Mouse (Mus musculus) midbrain, embryonic 16.5 days (tissue): ENCODE data around the gene Macrod2. TPM values are rescaled to one million over a fixed set of nuclear protein-coding genes. Genes with fewer than 3 reads are reported as not detected.
A peak's percentile ranks its signal among the peaks of the same experiment; 100 is the strongest.

Experiments
- ATAC-seq: fragments of 200-750 bp; cut with Nextera tagmentation; 2 replicates; pipeline ENCODE4 v1.8.0; 2017; ENCODE audit warnings: moderate TSS enrichment
- H3K27ac ChIP-seq: fragments of 300-500 bp; sonication (generic); 2 replicates; pipeline ENCODE4 v1.5.1; 2014; ENCODE audit warnings: mild to moderate bottlenecking, low read length, mixed read lengths
- H3K27me3 ChIP-seq: fragments of 300-500 bp; sonication (generic); 2 replicates; pipeline ENCODE4 v1.6.1; 2014; ENCODE audit warnings: low read depth, low read length, mixed read lengths; ENCODE audit not compliant: control insufficient read depth, insufficient read depth
- H3K36me3 ChIP-seq: fragments of 300-500 bp; sonication (generic); 2 replicates; pipeline ENCODE4 v1.6.1; 2014; ENCODE audit warnings: mild to moderate bottlenecking, low read length, moderate library complexity, mixed read lengths; ENCODE audit not compliant: control insufficient read depth, insufficient read depth
- H3K4me1 ChIP-seq: fragments of 300-500 bp; sonication (generic); 2 replicates; pipeline ENCODE4 v1.6.1; 2014; ENCODE audit warnings: mild to moderate bottlenecking, low read length, mixed read lengths; ENCODE audit not compliant: control insufficient read depth, insufficient read depth
- H3K4me2 ChIP-seq: fragments of 300-500 bp; sonication (generic); 2 replicates; pipeline ENCODE4 v1.6.1; 2014; ENCODE audit warnings: mild to moderate bottlenecking, low read length, mixed read lengths
- H3K4me3 ChIP-seq: fragments of 300-500 bp; sonication (generic); 2 replicates; pipeline ENCODE4 v1.5.1; 2014; ENCODE audit warnings: low read depth, mild to moderate bottlenecking, low read length, moderate library complexity, mixed read lengths
- H3K9ac ChIP-seq: fragments of 300-500 bp; sonication (generic); 2 replicates; pipeline ENCODE4 v1.6.1; 2014; ENCODE audit warnings: low read depth, low read length, mixed read lengths
- H3K9me3 ChIP-seq: fragments of 300-500 bp; sonication (generic); replicated peaks from 2 replicates; pipeline ENCODE4 v1.6.1; 2014; ENCODE audit warnings: mild to moderate bottlenecking, low read length, mixed read lengths; ENCODE audit not compliant: control insufficient read depth, poor library complexity, severe bottlenecking
- WGBS: fragments of 180-500 bp; shearing (Covaris S2); extraction: QIAGEN DNeasy Blood & Tissue Kit; methylation state at CpG from one replicate; pipeline ENCODE4 v1.1.7; 2014; 5-methylcytosine and 5-hydroxymethylcytosine counted together
- polyA plus RNA-seq: library from polyadenylated mRNA; unstranded; fragments of >200 nt; fragmentation: Nextera tagmentation; extraction: Ambion mirVana; gene quantifications from 2 replicates; pipeline ENCODE4 v1.2.1, GENCODE M21; 2015

Macrod2 gene
- polyA plus RNA-seq, 1 experiment from 2014 or later: 96.9 TPM

DNA sequence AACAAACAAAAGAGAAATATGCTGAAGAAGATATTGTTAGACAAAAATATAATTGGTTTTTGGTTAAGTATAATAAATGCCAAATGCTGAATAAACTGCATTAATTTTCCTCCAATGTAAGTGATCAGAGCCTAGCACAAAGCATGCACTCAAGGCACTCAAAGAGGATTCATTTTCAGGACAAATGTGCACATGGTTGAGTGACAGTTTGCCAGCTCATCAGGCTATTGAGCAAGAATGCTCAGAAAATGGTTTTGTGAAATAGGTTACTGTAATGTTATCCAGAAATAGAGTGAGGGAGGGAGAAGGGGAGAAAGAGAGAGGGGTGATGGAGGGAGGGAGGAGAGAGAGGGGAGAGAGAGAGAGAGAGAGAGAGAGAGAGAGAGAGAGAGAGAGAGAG lies 1268.9 kb downstream of the Macrod2 start:
- no peak for ATAC-seq
- no peaks in the 10 kb centered on the region for H3K36me3 ChIP-seq
- H3K9ac ChIP-seq: no peak overlapping the region
- H3K9me3 ChIP-seq: no peaks in the 10 kb centered on the region
- H3K4me2 ChIP-seq: no peak overlapping the region
- no peaks in the 10 kb centered on the region for H3K27me3 ChIP-seq
- H3K27ac ChIP-seq: no peak overlapping the region
- H3K4me1 ChIP-seq: no peaks in the 10 kb centered on the region
- no peak overlapping the region for H3K4me3 ChIP-seq

DNA sequence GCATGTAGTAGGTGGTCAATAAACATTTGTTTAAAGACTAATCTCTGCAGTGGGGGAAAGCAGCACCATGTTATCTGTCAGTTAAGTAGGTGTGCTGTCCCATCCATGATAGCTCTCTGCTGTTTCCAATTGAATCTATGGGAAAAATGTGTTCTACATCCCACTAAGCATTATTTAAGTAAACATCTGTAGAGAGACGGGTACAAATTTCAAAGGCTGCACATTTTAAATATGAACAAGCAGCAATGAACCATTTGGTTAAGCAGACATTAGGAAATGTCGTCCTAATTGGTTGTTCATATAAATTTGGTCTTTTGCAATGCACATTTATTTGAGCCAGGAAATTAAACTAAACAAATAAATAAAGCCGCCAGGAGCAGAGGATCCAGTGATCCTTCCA lies 1277.7 kb downstream of the Macrod2 start:
- Histone ChIP-seq H3K9ac (no peak overlapping the region), H3K9me3 (no peaks in the 10 kb centered on the region), H3K4me1 (no peaks in the 10 kb centered on the region), H3K27ac (no peak overlapping the region), H3K4me2 (no peak overlapping the region), H3K27me3 (no peaks in the 10 kb centered on the region), H3K4me3 (no peak overlapping the region), H3K36me3 (no peaks in the 10 kb centered on the region)
- no peak for ATAC-seq
- 90% methylated on average over 3 of the region's 3 CpGs for WGBS

DNA sequence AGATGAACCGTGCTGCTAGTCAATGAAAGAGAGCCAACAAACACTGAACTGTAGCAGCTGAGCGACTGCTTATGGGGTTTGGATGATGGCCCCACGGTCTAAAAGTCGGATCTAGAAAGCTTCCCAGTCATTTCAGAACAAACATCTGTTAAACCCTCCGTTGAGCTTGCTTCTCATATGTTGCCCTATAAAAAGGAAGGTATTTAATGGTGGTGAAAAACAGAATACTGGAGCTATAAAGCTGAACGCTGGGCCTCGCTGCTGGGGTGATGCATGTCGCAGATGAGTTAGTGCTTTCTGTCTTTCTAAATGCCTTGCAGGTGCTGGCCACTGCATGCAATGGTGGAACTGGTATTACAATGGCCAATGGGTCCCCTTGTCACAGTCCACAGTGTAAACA lies 1278.3 kb downstream of the Macrod2 start:
- Histone ChIP-seq H3K9me3 (no peaks in the 10 kb centered on the region), H3K4me3 (no peak overlapping the region), H3K27me3 (no peaks in the 10 kb centered on the region), H3K4me1 (no peaks in the 10 kb centered on the region), H3K27ac (no peak overlapping the region), H3K36me3 (no peaks in the 10 kb centered on the region), H3K4me2 (no peak overlapping the region), H3K9ac (no peak overlapping the region)
- WGBS: 90% methylated on average over 8 of the region's 8 CpGs
- ATAC-seq: no peak

DNA sequence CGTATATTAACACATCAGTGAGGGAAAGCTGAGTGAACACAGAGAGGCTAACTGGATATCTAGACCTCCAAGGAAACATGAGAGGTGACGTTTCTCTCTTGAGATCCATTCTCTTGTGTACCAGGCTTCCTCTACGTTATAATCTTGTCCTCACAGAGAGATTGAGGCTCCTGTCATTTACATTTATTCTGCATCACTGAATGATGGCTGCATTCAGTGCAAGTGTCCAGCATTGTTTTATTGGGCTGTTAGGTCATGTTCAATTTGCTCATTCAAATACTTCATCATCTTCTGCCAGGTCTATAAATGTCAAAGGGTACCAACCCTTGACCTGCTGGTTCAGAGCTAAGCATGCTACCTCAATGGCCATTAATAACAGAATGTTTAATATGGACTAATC lies 1302.4 kb downstream of the Macrod2 start:
- 70% methylated on average over 3 of the region's 3 CpGs for WGBS
- no peak for ATAC-seq
- Histone ChIP-seq H3K9ac (no peak overlapping the region), H3K4me1 (peaks cover 4% of the 10 kb centered on the region; the same call in 1 of the 2 replicates), H3K27ac (no peak overlapping the region), H3K4me2 (no peak overlapping the region), H3K9me3 (0 out of 2 replicates have a peak, but pooled peaks cover 3% of the 10 kb centered on the region), H3K36me3 (no peaks in the 10 kb centered on the region), H3K4me3 (no peak overlapping the region), H3K27me3 (no peaks in the 10 kb centered on the region)

DNA sequence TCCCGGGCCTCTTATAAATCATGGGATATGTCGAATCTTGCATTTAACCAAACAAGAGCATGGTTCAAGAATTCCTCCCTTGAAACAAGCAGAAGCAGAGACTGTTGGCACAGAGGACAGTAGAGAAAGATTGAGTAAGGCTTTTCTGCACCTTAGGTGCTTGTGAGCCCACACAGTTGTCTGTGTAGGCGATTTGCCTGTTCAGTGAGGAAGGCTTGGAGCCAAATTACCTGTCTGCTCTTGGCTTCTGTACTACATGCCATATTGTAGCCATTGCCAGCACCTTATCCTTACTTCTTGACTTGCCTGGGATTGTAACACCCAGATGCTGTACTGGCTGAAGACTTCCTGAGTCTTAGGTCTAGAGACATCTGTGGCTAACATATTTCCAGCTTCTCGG lies 1303.2 kb downstream of the Macrod2 start:
- 0 out of 2 replicates have a peak, but pooled peaks cover 3% of the 10 kb centered on the region for H3K9me3 ChIP-seq
- no peaks in the 10 kb centered on the region for H3K27me3 ChIP-seq
- no peak overlapping the region for H3K4me2 ChIP-seq
- ATAC-seq: no peak
- H3K4me1 ChIP-seq: peaks cover 4% of the 10 kb centered on the region; the same call in 1 of the 2 replicates
- WGBS: 92% methylated on average over 4 of the region's 4 CpGs
- H3K4me3 ChIP-seq: no peak overlapping the region
- no peaks in the 10 kb centered on the region for H3K36me3 ChIP-seq
- H3K27ac ChIP-seq: no peak overlapping the region
- no peak overlapping the region for H3K9ac ChIP-seq

DNA sequence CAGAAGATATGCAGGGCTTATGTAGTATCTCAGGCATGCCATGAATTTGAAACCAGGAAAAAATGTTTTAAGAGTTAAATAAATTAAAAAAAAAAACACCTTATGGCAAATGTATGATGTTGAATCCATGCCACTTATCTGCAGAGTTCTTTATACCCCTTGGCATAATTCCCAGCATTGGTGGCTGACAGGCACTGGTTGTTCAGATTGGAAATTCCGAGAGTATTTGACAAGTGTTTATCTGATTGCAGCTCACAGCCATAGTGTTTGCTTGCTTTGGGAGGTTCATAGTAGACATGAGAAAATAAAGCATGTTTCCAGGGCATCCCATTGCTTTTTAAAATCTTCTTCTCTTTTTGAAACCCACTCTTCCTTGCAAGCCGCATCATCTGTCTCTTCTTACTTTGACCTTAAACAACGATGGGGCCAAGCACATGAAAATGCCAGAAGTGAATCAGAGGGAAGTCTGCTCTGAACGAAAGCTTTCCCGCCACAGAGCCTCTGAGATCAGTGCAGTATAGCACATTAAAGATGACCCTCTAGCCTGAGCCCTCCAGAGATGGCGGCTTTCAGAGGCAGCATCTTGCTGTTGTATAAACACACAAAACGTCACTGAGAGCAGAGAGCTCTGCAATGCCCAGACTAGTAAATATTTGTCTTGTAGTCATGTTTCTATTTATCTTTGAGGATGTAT lies 1305.8 kb downstream of the Macrod2 start:
- Histone ChIP-seq H3K27ac (0 out of 2 replicates have a peak overlapping the region, but pooled peaks have one; percentile 26), H3K36me3 (no peaks in the 10 kb centered on the region), H3K4me3 (no peak overlapping the region), H3K27me3 (no peaks in the 10 kb centered on the region), H3K9me3 (no peaks in the 10 kb centered on the region), H3K9ac (no peak overlapping the region), H3K4me1 (peaks cover 4% of the 10 kb centered on the region; the same call in 1 of the 2 replicates), H3K4me2 (peak overlapping the region; percentile 7; the same call in 1 of the 2 replicates)
- ATAC-seq: peak; percentile 39; the same call in 1 of the 2 replicates
- WGBS: 58% methylated on average over 7 of the region's 7 CpGs

DNA sequence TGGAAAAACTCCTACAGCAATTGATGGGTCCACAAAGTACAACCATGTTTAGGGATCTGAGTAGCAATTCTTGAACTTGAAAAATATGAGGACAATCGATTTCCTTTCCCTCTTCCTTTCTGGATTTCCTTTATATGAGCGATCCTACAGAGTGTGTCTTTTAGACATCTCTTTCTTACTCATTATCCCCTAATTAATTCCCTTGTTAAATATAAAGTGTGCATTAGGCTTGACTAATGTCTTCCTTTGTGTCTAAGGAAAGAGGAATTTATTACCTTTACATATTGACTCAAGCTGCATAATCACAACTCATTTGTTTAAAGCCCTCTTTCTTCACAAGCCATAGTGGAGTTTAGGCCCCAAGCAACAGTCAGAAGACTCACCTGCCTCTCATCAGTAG lies 1316.7 kb downstream of the Macrod2 start:
- Histone ChIP-seq H3K4me2 (no peak overlapping the region), H3K9me3 (no peaks in the 10 kb centered on the region), H3K36me3 (no peaks in the 10 kb centered on the region), H3K4me3 (no peak overlapping the region), H3K9ac (no peak overlapping the region), H3K27me3 (no peaks in the 10 kb centered on the region), H3K4me1 (no peaks in the 10 kb centered on the region), H3K27ac (no peak overlapping the region)
- no peak for ATAC-seq
- WGBS: 66% methylated on average over 2 of the region's 2 CpGs

DNA sequence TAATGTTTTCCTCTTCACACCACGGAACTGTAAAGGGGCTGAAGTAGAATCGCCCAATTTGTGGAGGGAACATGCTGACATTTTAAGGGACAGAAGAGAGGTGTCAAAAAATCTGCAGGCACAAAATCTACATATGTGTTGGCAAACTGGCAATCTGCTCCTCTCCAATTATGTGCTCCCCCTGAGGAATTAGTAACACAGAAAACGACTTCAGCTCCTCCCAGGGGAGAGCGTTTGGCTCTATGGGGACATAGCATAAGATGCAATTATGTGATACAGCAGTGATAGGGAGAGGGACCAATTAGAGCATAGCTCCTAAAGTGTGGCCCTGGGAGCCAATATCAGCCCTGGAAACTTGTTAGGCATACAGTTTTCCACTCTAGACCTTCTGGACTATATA lies 1317.2 kb downstream of the Macrod2 start:
- no peak overlapping the region for H3K27ac ChIP-seq
- no peak overlapping the region for H3K9ac ChIP-seq
- H3K27me3 ChIP-seq: no peaks in the 10 kb centered on the region
- H3K4me1 ChIP-seq: no peaks in the 10 kb centered on the region
- H3K4me2 ChIP-seq: no peak overlapping the region
- no peak overlapping the region for H3K4me3 ChIP-seq
- ATAC-seq: no peak
- no peaks in the 10 kb centered on the region for H3K36me3 ChIP-seq
- 68% methylated on average over 4 of the region's 4 CpGs for WGBS
- no peaks in the 10 kb centered on the region for H3K9me3 ChIP-seq

DNA sequence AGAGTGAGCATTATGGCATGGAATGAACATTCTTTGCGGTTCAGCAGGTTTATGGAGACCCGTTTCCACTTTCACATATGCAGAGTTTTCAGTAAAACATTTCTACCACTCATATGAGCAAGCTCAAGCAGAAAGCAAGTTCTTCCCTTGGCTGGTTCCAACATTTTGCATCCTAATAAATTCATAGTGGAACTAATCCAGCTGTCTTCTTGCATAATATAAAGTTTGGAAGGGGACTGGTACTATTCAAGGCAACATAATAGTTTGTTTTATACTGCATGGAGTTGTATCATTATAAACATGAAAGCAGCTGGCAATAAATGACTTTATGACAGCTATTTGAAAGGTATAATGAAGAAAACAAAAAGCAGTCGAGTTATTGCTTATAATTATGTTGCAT lies 1320.0 kb downstream of the Macrod2 start:
- Histone ChIP-seq H3K9ac (no peak overlapping the region), H3K36me3 (no peaks in the 10 kb centered on the region), H3K9me3 (no peaks in the 10 kb centered on the region), H3K27ac (no peak overlapping the region), H3K4me3 (no peak overlapping the region), H3K4me2 (no peak overlapping the region), H3K27me3 (no peaks in the 10 kb centered on the region), H3K4me1 (no peaks in the 10 kb centered on the region)
- 88% methylated on average over 3 of the region's 3 CpGs for WGBS
- no peak for ATAC-seq
